Mouse (Mus musculus) T-helper 2 cell (primary cell): ENCODE data around the gene Pcca.
"Not testable (repeated sequence)": the region's sequence is repeated elsewhere in the genome, so short reads cannot be mapped to it uniquely, and the experiment has no call there.

ENCODE experiments used
- in situ Hi-C: fragments of 300-600 bp; cut with MboI, MseI; formaldehyde crosslinking; loops from one replicate; pipeline ENCODE4 v1.15.1; 2025; ENCODE audit warnings: high pct_unique_total_duplicates

The Pcca gene

GRCm38 (mm10) chr14:122560893-122561452, 26.8 kb downstream of the Pcca start:
- in situ Hi-C loops = not testable (repeated sequence)

GRCm38 (mm10) chr14:122570862-122571261, 36.7 kb downstream of the Pcca start:
- in situ Hi-C loops = no loop called here

- in situ Hi-C loops = no loop called here
Observed at GRCm38 (mm10) chr14:122574064-122574751, 40.1 kb downstream of the Pcca start.

- in situ Hi-C loops = no loop called here
Observed at GRCm38 (mm10) chr14:122577816-122578215, 43.7 kb downstream of the Pcca start.

GRCm38 (mm10) chr14:122582057-122582456, 47.9 kb downstream of the Pcca start:
- in situ Hi-C loops = no loop called here

- in situ Hi-C loops = no loop called here
Observed at GRCm38 (mm10) chr14:122582491-122583077, 48.5 kb downstream of the Pcca start.

GRCm38 (mm10) chr14:122584087-122584486, 50.0 kb downstream of the Pcca start:
- in situ Hi-C loops = not testable (repeated sequence)

- in situ Hi-C loops = no loop called here
Observed at GRCm38 (mm10) chr14:122586942-122587341, 52.8 kb downstream of the Pcca start.

GRCm38 (mm10) chr14:122597534-122597933, 63.4 kb downstream of the Pcca start:
- in situ Hi-C loops = no loop called here

- in situ Hi-C loops = no loop called here
Observed at GRCm38 (mm10) chr14:122598802-122599201, 64.7 kb downstream of the Pcca start.

- in situ Hi-C loops = no loop called here
Observed at GRCm38 (mm10) chr14:122599839-122600238, 65.7 kb downstream of the Pcca start.

- in situ Hi-C loops = no loop called here
Observed at GRCm38 (mm10) chr14:122602701-122603100, 68.6 kb downstream of the Pcca start.

- in situ Hi-C loops = no loop called here
Observed at GRCm38 (mm10) chr14:122606499-122606898, 72.4 kb downstream of the Pcca start.

GRCm38 (mm10) chr14:122607456-122607855, 73.3 kb downstream of the Pcca start:
- in situ Hi-C loops = no loop called here

- in situ Hi-C loops = no loop called here
Observed at GRCm38 (mm10) chr14:122608323-122608722, 74.2 kb downstream of the Pcca start.

- in situ Hi-C loops = no loop called here
Observed at GRCm38 (mm10) chr14:122611035-122611434, 76.9 kb downstream of the Pcca start.

- in situ Hi-C loops = no loop called here
Observed at GRCm38 (mm10) chr14:122612317-122612716, 78.2 kb downstream of the Pcca start.

GRCm38 (mm10) chr14:122617656-122618055, 83.5 kb downstream of the Pcca start:
- in situ Hi-C loops = no loop called here

GRCm38 (mm10) chr14:122633416-122633815, 99.3 kb downstream of the Pcca start:
- in situ Hi-C loops = no loop called here

GRCm38 (mm10) chr14:122636601-122637000, 102.5 kb downstream of the Pcca start:
- in situ Hi-C loops = no loop called here

GRCm38 (mm10) chr14:122637798-122638555, 103.9 kb downstream of the Pcca start:
- in situ Hi-C loops = no loop called here

- in situ Hi-C loops = no loop called here
Observed at GRCm38 (mm10) chr14:122639168-122639720, 105.1 kb downstream of the Pcca start.
